Mouse (Mus musculus): ENCODE data around the gene Nckap1. TPM values are rescaled to one million over a fixed set of nuclear protein-coding genes. Genes with fewer than 3 reads are reported as not detected.

Gene Nckap1
- total RNA-seq (2021), result 100 to 1,000 TPM; 412 to 413 TPM
- long read RNA-seq, experiment 1, full-length matches to known transcripts, result 247 of 320 reads
- long read RNA-seq, experiment 1, partial matches to known transcripts, result 34 of 320 reads
- long read RNA-seq, experiment 1, other reads (novel, unspliced or antisense), result 39 of 320 reads
- long read RNA-seq, experiment 2, full-length matches to known transcripts, result 178 of 229 reads
- long read RNA-seq, experiment 2, partial matches to known transcripts, result 26 of 229 reads
- long read RNA-seq, experiment 2, other reads (novel, unspliced or antisense), result 25 of 229 reads

- peak; percentile 85 to 88 for DNase-seq (ENCODE audit: low spot score in 2 of 2)
Observed at GRCm38 (mm10) chr2:80581043-80581711, at the start of gene Nckap1. Gene Nckap1 (minus strand): TSS chr2:80581380.

GRCm38 (mm10) chr2:80624523-80624922, 43.3 kb upstream of the Nckap1 start:
- no peak for DNase-seq (ENCODE audit: low spot score in 2 of 2)

GRCm38 (mm10) chr2:80621921-80622320, 40.7 kb upstream of the Nckap1 start:
- DNase-seq (ENCODE audit: low spot score in 2 of 2), result no peak

GRCm38 (mm10) chr2:80618991-80619390, 37.8 kb upstream of the Nckap1 start:
- DNase-seq (ENCODE audit: low spot score in 2 of 2), result no peak

- peak; percentile 97 to 98 for DNase-seq (ENCODE audit: low spot score in 2 of 2)
Observed at GRCm38 (mm10) chr2:80616854-80617737, 35.9 kb upstream of the Nckap1 start, which contains the start of the genes Dusp19 and Nup35. Gene Dusp19 (plus strand): TSS chr2:80617045. Gene Nup35 (plus strand): TSS chr2:80617236.

GRCm38 (mm10) chr2:80612796-80613195, 31.6 kb upstream of the Nckap1 start:
- peak in 1 of 2 experiments; percentile 35 for DNase-seq (ENCODE audit: low spot score in 2 of 2)

GRCm38 (mm10) chr2:80612286-80612685, 31.1 kb upstream of the Nckap1 start:
- DNase-seq (ENCODE audit: low spot score in 2 of 2), result no peak

- no peak for DNase-seq (ENCODE audit: low spot score in 2 of 2)
Observed at GRCm38 (mm10) chr2:80603771-80604426, 22.7 kb upstream of the Nckap1 start.

- DNase-seq (ENCODE audit: low spot score in 2 of 2), result no peak
Observed at GRCm38 (mm10) chr2:80602756-80603155, 21.6 kb upstream of the Nckap1 start.

GRCm38 (mm10) chr2:80600611-80601010, 19.4 kb upstream of the Nckap1 start:
- DNase-seq (ENCODE audit: low spot score in 2 of 2), result no peak

GRCm38 (mm10) chr2:80599850-80600249, 18.7 kb upstream of the Nckap1 start:
- no peak for DNase-seq (ENCODE audit: low spot score in 2 of 2)

- peak; percentile 30 to 46 for DNase-seq (ENCODE audit: low spot score in 2 of 2)
Observed at GRCm38 (mm10) chr2:80596960-80597359, 15.8 kb upstream of the Nckap1 start.

- DNase-seq (ENCODE audit: low spot score in 2 of 2), result peak in 1 of 2 experiments; percentile 9
Observed at GRCm38 (mm10) chr2:80594215-80594918, 13.2 kb upstream of the Nckap1 start.

GRCm38 (mm10) chr2:80582356-80582755, 1.2 kb upstream of the Nckap1 start:
- DNase-seq (ENCODE audit: low spot score in 2 of 2), result no peak

GRCm38 (mm10) chr2:80580311-80580961, 744 bp downstream of the Nckap1 start:
- peak; percentile 31 to 44 for DNase-seq (ENCODE audit: low spot score in 2 of 2)

GRCm38 (mm10) chr2:80579253-80579891, 1.8 kb downstream of the Nckap1 start:
- DNase-seq (ENCODE audit: low spot score in 2 of 2), result no peak

- DNase-seq (ENCODE audit: low spot score in 2 of 2), result no peak
Observed at GRCm38 (mm10) chr2:80577286-80577685, 3.9 kb downstream of the Nckap1 start.

GRCm38 (mm10) chr2:80570656-80571055, 10.5 kb downstream of the Nckap1 start:
- peak in 1 of 2 experiments; percentile 18 for DNase-seq (ENCODE audit: low spot score in 2 of 2)

- DNase-seq (ENCODE audit: low spot score in 2 of 2), result no peak
Observed at GRCm38 (mm10) chr2:80567411-80567810, 13.8 kb downstream of the Nckap1 start.

Data from left cerebral cortex, adult 18-20 months (tissue).